Mouse (Mus musculus) B cell, adult (primary cell): ENCODE measurements around the gene Alg3. TPM values are rescaled to one million over a fixed set of nuclear protein-coding genes. Genes with fewer than 3 reads are reported as not detected.

Experiments used
- total RNA-seq: library from RNA; stranded (reverse); gene quantifications from 4 replicates; pipeline ENCODE4 v1.2.4, GENCODE M21; 2023; ENCODE audit not compliant: inconsistent age

The Alg3 gene
- 9.2 to 16.0 TPM (median 12.0 TPM) in 4 replicates for total RNA-seq

GRCm38 (mm10) chr16:20611357-20612227 is at the start of gene Alg3, which contains the start of the genes Eef1akmt4 and Gm49333:
Alg3 (minus strand) TSS chr16:20611735.
Eef1akmt4 (plus strand) TSS chr16:20611593.
Gm49333 (plus strand) TSS chr16:20611610.

GRCm38 (mm10) chr16:20651076-20651946 is 39.8 kb upstream of the Alg3 start, which contains the start of gene Psmd2:
Psmd2 (plus strand) TSS chr16:20651652.

GRCm38 (mm10) chr16:20629731-20630634 is 18.4 kb upstream of the Alg3 start, which contains the start of gene Ece2:
Ece2 (plus strand) TSS chr16:20629828.

GRCm38 (mm10) chr16:20621191-20621990 is 9.9 kb upstream of the Alg3 start, which contains the start of gene Camk2n2:
Camk2n2 (minus strand) TSS chr16:20621287.

GRCm38 (mm10) chr16:20589366-20589938 is 22.1 kb downstream of the Alg3 start, which contains the start of gene Vwa5b2:
Vwa5b2 (plus strand) TSS chr16:20589471.

Other genes starting within 250 kb of the Alg3 start
- 23.2 to 31.8 TPM (median 28.8 TPM) in 4 replicates for gene Abcc5, start 185.3 kb downstream of the Alg3 start, total RNA-seq
- gene Eif2b5, start 112.9 kb downstream of the Alg3 start, total RNA-seq, result 43.3 to 54.2 TPM (median 47.7 TPM) in 4 replicates
- gene Dvl3, start 94.8 kb downstream of the Alg3 start, total RNA-seq, result 36.5 to 43.6 TPM (median 40.5 TPM) in 4 replicates
- 161 to 198 TPM (median 189 TPM) in 4 replicates for gene Ap2m1, start 76.3 kb downstream of the Alg3 start, total RNA-seq
- 87.9 to 111 TPM (median 94.7 TPM) in 4 replicates for gene Abcf3, start 63.2 kb downstream of the Alg3 start, total RNA-seq
- gene Vwa5b2, start 22.3 kb downstream of the Alg3 start, total RNA-seq, result 0.16 to 0.22 TPM in 2 of 4 replicates, not detected in the others
- 3.2 to 6.3 TPM (median 5.3 TPM) in 4 replicates for gene Eef1akmt4, start 142 bp downstream of the Alg3 start, total RNA-seq
- not detected in 4 replicates for gene Gm49333, start 125 bp downstream of the Alg3 start, total RNA-seq
- gene Camk2n2, start 9.6 kb upstream of the Alg3 start, total RNA-seq, result 0.81 to 0.93 TPM in 2 of 4 replicates, not detected in the others
- 0.29 TPM in 1 of 4 replicates, not detected in the others for gene Ece2, start 18.1 kb upstream of the Alg3 start, total RNA-seq
- 115 to 128 TPM (median 126 TPM) in 4 replicates for gene Psmd2, start 39.9 kb upstream of the Alg3 start, total RNA-seq
- 314 to 343 TPM (median 331 TPM) in 4 replicates for gene Eif4g1, start 56.6 kb upstream of the Alg3 start, total RNA-seq
- gene Fam131a, start 81.5 kb upstream of the Alg3 start, total RNA-seq, result 0.22 to 0.66 TPM (median 0.33 TPM) in 4 replicates
- 15.6 to 18.0 TPM (median 17.4 TPM) in 4 replicates for gene Polr2h, start 105.9 kb upstream of the Alg3 start, total RNA-seq
- 1.7 to 3.0 TPM (median 2.5 TPM) in 4 replicates for gene Clcn2, start 106.0 kb upstream of the Alg3 start, total RNA-seq
- gene Chrd, start 121.4 kb upstream of the Alg3 start, total RNA-seq, result not detected in 4 replicates
- not detected in 4 replicates for gene Thpo, start 122.8 kb upstream of the Alg3 start, total RNA-seq